Mouse (Mus musculus): ENCODE measurements around the gene Dpf2. TPM values are rescaled to one million over a fixed set of nuclear protein-coding genes. Genes with fewer than 3 reads are reported as not detected.
A peak's percentile ranks its signal among the peaks of the same experiment; 100 is the strongest.

The Dpf2 gene
- polyA plus RNA-seq, 1 experiment from 2014 or later = 49.9 TPM

GRCm38 (mm10) chr19:5912103-5913006, 455 bp downstream of the Dpf2 start:
- TF ChIP-seq CTCF (IDR thresholded peaks at IDR 0.05; ENCODE audit: low read depth) = peak; percentile 47
- peaks cover 6% of the 10 kb centered on the region for H3K36me3 ChIP-seq (ENCODE audit: control insufficient read depth, insufficient read depth)
- under 1% methylated on average over 59 of the region's 59 CpGs for WGBS
- H3K4me3 ChIP-seq (ENCODE audit: low read depth, low read length) = peak overlapping the region; percentile 79
- no peaks in the 10 kb centered on the region for H3K27me3 ChIP-seq (replicated peaks; ENCODE audit: control insufficient read depth, insufficient read depth, low read length)
- peak overlapping the region; percentile 89 for H3K4me2 ChIP-seq (replicated peaks; ENCODE audit: low read depth)
- ATAC-seq = peak; percentile 97
- peak overlapping the region; percentile 92 for H3K9ac ChIP-seq (ENCODE audit: low read depth, low read length)
- no peaks in the 10 kb centered on the region for H3K9me3 ChIP-seq (ENCODE audit: control insufficient read depth)
- peak overlapping the region; percentile 67 for H3K27ac ChIP-seq (ENCODE audit: low read depth, low read length)
- H3K4me1 ChIP-seq (replicated peaks; ENCODE audit: control insufficient read depth, insufficient read depth, low read length) = 0 out of 2 replicates have a peak, but pooled peaks cover 11% of the 10 kb centered on the region

GRCm38 (mm10) chr19:5911430-5912102, 1.2 kb downstream of the Dpf2 start:
- H3K9ac ChIP-seq (ENCODE audit: low read depth, low read length) = peak overlapping the region; percentile 92
- no peaks in the 10 kb centered on the region for H3K9me3 ChIP-seq (ENCODE audit: control insufficient read depth)
- peaks cover 5% of the 10 kb centered on the region for H3K36me3 ChIP-seq (ENCODE audit: control insufficient read depth, insufficient read depth)
- ATAC-seq = no peak
- peak overlapping the region; percentile 79 for H3K4me3 ChIP-seq (ENCODE audit: low read depth, low read length)
- H3K4me2 ChIP-seq (replicated peaks; ENCODE audit: low read depth) = peak overlapping the region; percentile 89
- no peaks in the 10 kb centered on the region for H3K27me3 ChIP-seq (replicated peaks; ENCODE audit: control insufficient read depth, insufficient read depth, low read length)
- 0 out of 2 replicates have a peak, but pooled peaks cover 11% of the 10 kb centered on the region for H3K4me1 ChIP-seq (replicated peaks; ENCODE audit: control insufficient read depth, insufficient read depth, low read length)
- H3K27ac ChIP-seq (ENCODE audit: low read depth, low read length) = peak overlapping the region; percentile 67
- 3% methylated on average over 14 of the region's 14 CpGs for WGBS
- no peak for TF ChIP-seq CTCF (IDR thresholded peaks at IDR 0.05; ENCODE audit: low read depth)

- ATAC-seq = no peak
- Histone ChIP-seq H3K4me1 (replicated peaks; ENCODE audit: control insufficient read depth, insufficient read depth, low read length) (0 out of 2 replicates have a peak, but pooled peaks cover 11% of the 10 kb centered on the region), H3K27me3 (replicated peaks; ENCODE audit: control insufficient read depth, insufficient read depth, low read length) (no peaks in the 10 kb centered on the region), H3K4me3 (ENCODE audit: low read depth, low read length) (no peak overlapping the region), H3K27ac (ENCODE audit: low read depth, low read length) (0 out of 2 replicates have a peak overlapping the region, but pooled peaks have one; percentile 8), H3K4me2 (replicated peaks; ENCODE audit: low read depth) (peak overlapping the region; percentile 89; the same call in 1 of the 2 replicates), H3K9me3 (ENCODE audit: control insufficient read depth) (no peaks in the 10 kb centered on the region), H3K36me3 (ENCODE audit: control insufficient read depth, insufficient read depth) (peaks cover 18% of the 10 kb centered on the region), H3K9ac (ENCODE audit: low read depth, low read length) (no peak overlapping the region)
- WGBS = 36% methylated on average over 6 of the region's 6 CpGs
- TF ChIP-seq CTCF (IDR thresholded peaks at IDR 0.05; ENCODE audit: low read depth) = peak; percentile 40; the same call in 1 of the 2 replicates
Observed at GRCm38 (mm10) chr19:5910221-5910620, 2.6 kb downstream of the Dpf2 start.

GRCm38 (mm10) chr19:5907275-5907674, 5.5 kb downstream of the Dpf2 start:
- Histone ChIP-seq H3K4me3 (ENCODE audit: low read depth, low read length) (no peak overlapping the region), H3K27me3 (replicated peaks; ENCODE audit: control insufficient read depth, insufficient read depth, low read length) (no peaks in the 10 kb centered on the region), H3K4me1 (replicated peaks; ENCODE audit: control insufficient read depth, insufficient read depth, low read length) (0 out of 2 replicates have a peak, but pooled peaks cover 11% of the 10 kb centered on the region), H3K27ac (ENCODE audit: low read depth, low read length) (no peak overlapping the region), H3K9me3 (ENCODE audit: control insufficient read depth) (no peaks in the 10 kb centered on the region), H3K9ac (ENCODE audit: low read depth, low read length) (no peak overlapping the region), H3K4me2 (replicated peaks; ENCODE audit: low read depth) (no peak overlapping the region), H3K36me3 (ENCODE audit: control insufficient read depth, insufficient read depth) (peaks cover 47% of the 10 kb centered on the region)
- WGBS = 76% methylated on average over 3 of the region's 3 CpGs
- TF ChIP-seq CTCF (IDR thresholded peaks at IDR 0.05; ENCODE audit: low read depth) = no peak
- no peak for ATAC-seq

- Histone ChIP-seq H3K27me3 (replicated peaks; ENCODE audit: control insufficient read depth, insufficient read depth, low read length) (no peaks in the 10 kb centered on the region), H3K36me3 (ENCODE audit: control insufficient read depth, insufficient read depth) (peaks cover 16% of the 10 kb centered on the region), H3K4me1 (replicated peaks; ENCODE audit: control insufficient read depth, insufficient read depth, low read length) (no peaks in the 10 kb centered on the region; the same call in 1 of the 2 replicates), H3K27ac (ENCODE audit: low read depth, low read length) (no peak within 1 kb of the TSS), H3K9me3 (ENCODE audit: control insufficient read depth) (no peaks in the 10 kb centered on the region), H3K4me2 (replicated peaks; ENCODE audit: low read depth) (peak within 1 kb of the TSS; percentile 93), H3K9ac (ENCODE audit: low read depth, low read length) (peak within 1 kb of the TSS; percentile 45), H3K4me3 (ENCODE audit: low read depth, low read length) (peak within 1 kb of the TSS; percentile 56)
- WGBS = 3% methylated on average over 35 of the region's 36 CpGs
- TF ChIP-seq CTCF (IDR thresholded peaks at IDR 0.05; ENCODE audit: low read depth) = no peak
- peak; percentile 90 for ATAC-seq
Observed at GRCm38 (mm10) chr19:5894002-5894678, 18.7 kb downstream of the Dpf2 start, which contains the start of gene Tigd3. Gene Tigd3 (minus strand): TSS chr19:5894149.
